Mouse (Mus musculus): ENCODE measurements around the gene Vmn1r62. TPM values are rescaled to one million over a fixed set of nuclear protein-coding genes. Genes with fewer than 3 reads are reported as not detected.

Vmn1r62 gene
- not detected for polyA plus RNA-seq (2017; shearing (Covaris generic))

GRCm38 (mm10) chr7:5673331-5673730 is at the start of gene Vmn1r62:
Gene Vmn1r62, plus strand, starts transcription at chr7:5673631.

Other genes with a start within 250 kb of the Vmn1r62 start
- gene Vmn1r59, start 216.9 kb upstream of the Vmn1r62 start, polyA plus RNA-seq (2017; shearing (Covaris generic)), result 0.07 TPM
- gene Vmn2r28, start 179.7 kb upstream of the Vmn1r62 start, polyA plus RNA-seq (2017; shearing (Covaris generic)), result not detected
- gene Vmn1r60, start 126.3 kb upstream of the Vmn1r62 start, polyA plus RNA-seq (2017; shearing (Covaris generic)), result not detected
- 0.05 TPM for gene Vmn1r61, start 60.3 kb upstream of the Vmn1r62 start, polyA plus RNA-seq (2017; shearing (Covaris generic))
- gene Vmn1r63, start 131.8 kb downstream of the Vmn1r62 start, polyA plus RNA-seq (2017; shearing (Covaris generic)), result not detected
- gene Vmn1r64, start 210.9 kb downstream of the Vmn1r62 start, polyA plus RNA-seq (2017; shearing (Covaris generic)), result not detected